Mouse (Mus musculus): ENCODE data around the gene Cyth3. TPM values are rescaled to one million over a fixed set of nuclear protein-coding genes. Genes with fewer than 3 reads are reported as not detected.
A peak's percentile ranks its signal among the peaks of the same experiment; 100 is the strongest.

Gene Cyth3
- total RNA-seq, 2 experiments from 2014 or later = 33.5 to 39.5 TPM

GRCm38 (mm10) chr5:143749630-143750208 lies 127.5 kb downstream of the Cyth3 start:
- no peak for DNase-seq
- intact Hi-C loops (cut with DNase I; ENCODE audit: low total_unique reads) = no loop called here

GRCm38 (mm10) chr5:143755529-143756141 lies 133.4 kb downstream of the Cyth3 start:
- intact Hi-C loops (cut with DNase I; ENCODE audit: low total_unique reads) = no loop called here
- DNase-seq = no peak

GRCm38 (mm10) chr5:143757755-143758443 lies 135.7 kb downstream of the Cyth3 start:
- intact Hi-C loops (cut with DNase I; ENCODE audit: low total_unique reads) = no loop called here
- peak; percentile 89 for DNase-seq

- intact Hi-C loops (cut with DNase I; ENCODE audit: low total_unique reads) = no loop called here
- DNase-seq = no peak
These were observed 137.3 kb downstream of the Cyth3 start for GRCm38 (mm10) chr5:143759554-143759953.

Other genes starting within 250 kb of the Cyth3 start
- 10 to 100 TPM; 51.1 to 70.2 TPM for gene Kdelr2, start 218.6 kb upstream of the Cyth3 start, total RNA-seq (2021)
- 1 to 10 TPM; 3.7 to 5.3 TPM for gene Daglb, start 157.9 kb upstream of the Cyth3 start, total RNA-seq (2021)
- gene Rac1, start 94.4 kb upstream of the Cyth3 start, total RNA-seq (2021) = 100 to 1,000 TPM; 197 to 208 TPM
- 1 to 10 TPM; 6.2 to 6.5 TPM for gene Usp42, start 109.8 kb downstream of the Cyth3 start, total RNA-seq (2021)
- 10 to 100 TPM; 20.0 to 21.3 TPM for gene Eif2ak1, start 195.3 kb downstream of the Cyth3 start, total RNA-seq (2021)

All from gastrocnemius, postnatal 14 days (tissue).